Mouse (Mus musculus): ENCODE results near the gene Nrip1. TPM values are rescaled to one million over a fixed set of nuclear protein-coding genes. Genes with fewer than 3 reads are reported as not detected.

Nrip1 gene
- total RNA-seq, 2 experiments from 2014 or later: 55.8 to 57.8 TPM

- peak; percentile 85 to 88 for DNase-seq (ENCODE audit: low spot score in 2 of 2)
- intact Hi-C loops (cut with DNase I): loop anchor here (2.0 to 10.0 kb wide), 6 partner anchors 51 to 606 kb away; partner anchors contain the start of gene Hspa13
Observed at GRCm38 (mm10) chr16:76372941-76373561, 576 bp downstream of the Nrip1 start.

GRCm38 (mm10) chr16:76372045-76372940 is 1.3 kb downstream of the Nrip1 start:
- peak; percentile 65 to 74 for DNase-seq (ENCODE audit: low spot score in 2 of 2)
- intact Hi-C loops (cut with DNase I): loop anchor here (2.0 to 10.0 kb wide), 6 partner anchors 50 to 605 kb away; partner anchors contain the start of gene Hspa13

GRCm38 (mm10) chr16:76371614-76371917 is 2.1 kb downstream of the Nrip1 start:
- DNase-seq (ENCODE audit: low spot score in 2 of 2): no peak

GRCm38 (mm10) chr16:76370716-76371613 is 2.7 kb downstream of the Nrip1 start:
- no peak for DNase-seq (ENCODE audit: low spot score in 2 of 2)
- intact Hi-C loops (cut with DNase I): loop anchor here (5.0 to 10.0 kb wide), 5 partner anchors 49 to 604 kb away; partner anchors contain the start of gene Hspa13

More at GRCm38 (mm10) chr16:76371614-76371917, 2.1 kb downstream of the Nrip1 start:
- intact Hi-C loops (cut with DNase I): loop anchor here (5.0 to 10.0 kb wide), 5 partner anchors 49 to 604 kb away; partner anchors contain the start of gene Hspa13

- no peak for DNase-seq (ENCODE audit: low spot score in 2 of 2)
- intact Hi-C loops (cut with DNase I): loop anchor here (5.0 to 10.0 kb wide), 5 partner anchors 48 to 603 kb away; partner anchors contain the start of gene Hspa13
Observed at GRCm38 (mm10) chr16:76370041-76370715, 3.4 kb downstream of the Nrip1 start.

- intact Hi-C loops (cut with DNase I): no loop called here
- no peak for DNase-seq (ENCODE audit: low spot score in 2 of 2)
Observed at GRCm38 (mm10) chr16:76369236-76369635, 4.4 kb downstream of the Nrip1 start.

GRCm38 (mm10) chr16:76367261-76367908 is 6.2 kb downstream of the Nrip1 start:
- intact Hi-C loops (cut with DNase I): no loop called here
- DNase-seq (ENCODE audit: low spot score in 2 of 2): no peak

- intact Hi-C loops (cut with DNase I): no loop called here
- no peak for DNase-seq (ENCODE audit: low spot score in 2 of 2)
Observed at GRCm38 (mm10) chr16:76365790-76366406, 7.7 kb downstream of the Nrip1 start.

GRCm38 (mm10) chr16:76365237-76365636 is 8.4 kb downstream of the Nrip1 start:
- intact Hi-C loops (cut with DNase I): no loop called here
- no peak for DNase-seq (ENCODE audit: low spot score in 2 of 2)

- DNase-seq (ENCODE audit: low spot score in 2 of 2): no peak
- intact Hi-C loops (cut with DNase I): no loop called here
Observed at GRCm38 (mm10) chr16:76363641-76364040, 10.0 kb downstream of the Nrip1 start.

GRCm38 (mm10) chr16:76362982-76363381 is 10.6 kb downstream of the Nrip1 start:
- DNase-seq (ENCODE audit: low spot score in 2 of 2): no peak
- intact Hi-C loops (cut with DNase I): no loop called here

GRCm38 (mm10) chr16:76360441-76360840 is 13.2 kb downstream of the Nrip1 start:
- intact Hi-C loops (cut with DNase I): no loop called here

GRCm38 (mm10) chr16:76358757-76359156 is 14.9 kb downstream of the Nrip1 start:
- DNase-seq (ENCODE audit: low spot score in 2 of 2): no peak

More at GRCm38 (mm10) chr16:76360441-76360840, 13.2 kb downstream of the Nrip1 start:
- no peak for DNase-seq (ENCODE audit: low spot score in 2 of 2)

GRCm38 (mm10) chr16:76358128-76358748 is 15.4 kb downstream of the Nrip1 start:
- DNase-seq (ENCODE audit: low spot score in 2 of 2): no peak
- intact Hi-C loops (cut with DNase I): no loop called here

More at GRCm38 (mm10) chr16:76358757-76359156, 14.9 kb downstream of the Nrip1 start:
- intact Hi-C loops (cut with DNase I): no loop called here

- no peak for DNase-seq (ENCODE audit: low spot score in 2 of 2)
- intact Hi-C loops (cut with DNase I): no loop called here
Observed at GRCm38 (mm10) chr16:76357155-76357554, 16.5 kb downstream of the Nrip1 start.

- intact Hi-C loops (cut with DNase I): no loop called here
- no peak for DNase-seq (ENCODE audit: low spot score in 2 of 2)
Observed at GRCm38 (mm10) chr16:76355947-76356550, 17.6 kb downstream of the Nrip1 start.

- intact Hi-C loops (cut with DNase I): no loop called here
- no peak for DNase-seq (ENCODE audit: low spot score in 2 of 2)
Observed at GRCm38 (mm10) chr16:76355267-76355666, 18.4 kb downstream of the Nrip1 start.

All from left cerebral cortex, postnatal 36 days (tissue).